Mouse (Mus musculus) liver, embryonic 12.5 days (tissue): ENCODE measurements at regions not wholly inside any gene's neighbourhood (a gene's known extent, or its start where the extent isn't known, plus 50 kb on each side); places are given as distances from the start of the nearest gene placed in this dataset.
A peak's percentile ranks its signal among the peaks of the same experiment; 100 is the strongest.

Experiments used
- ATAC-seq: fragments of 200-750 bp; cut with Nextera tagmentation; 2 replicates; pipeline ENCODE4 v1.8.0; 2017; ENCODE audit warnings: moderate number of reproducible peaks, mild to moderate bottlenecking, moderate library complexity
- H3K27ac ChIP-seq: fragments of 300-500 bp; sonication (generic); 2 replicates; pipeline ENCODE4 v1.5.1; 2016; ENCODE audit warnings: mild to moderate bottlenecking
- H3K27me3 ChIP-seq: fragments of 300-500 bp; sonication (generic); replicated peaks from 2 replicates; pipeline ENCODE4 v1.6.1; 2016; ENCODE audit warnings: mild to moderate bottlenecking, moderate library complexity
- H3K36me3 ChIP-seq: fragments of 300-500 bp; sonication (generic); 2 replicates; pipeline ENCODE4 v1.6.1; 2016; ENCODE audit warnings: mild to moderate bottlenecking, moderate library complexity
- H3K4me1 ChIP-seq: fragments of 300-500 bp; sonication (generic); 2 replicates; pipeline ENCODE4 v1.6.1; 2016
- H3K4me2 ChIP-seq: fragments of 300-500 bp; sonication (generic); 2 replicates; pipeline ENCODE4 v1.6.1; 2016; ENCODE audit warnings: mild to moderate bottlenecking, moderate library complexity
- H3K4me3 ChIP-seq: fragments of 300-500 bp; sonication (generic); 2 replicates; pipeline ENCODE4 v1.5.1; 2016; ENCODE audit warnings: mild to moderate bottlenecking, moderate library complexity
- H3K9ac ChIP-seq: fragments of 300-500 bp; sonication (generic); 2 replicates; pipeline ENCODE4 v1.6.1; 2016; ENCODE audit warnings: mild to moderate bottlenecking, moderate library complexity
- H3K9me3 ChIP-seq: fragments of 300-500 bp; sonication (generic); replicated peaks from 2 replicates; pipeline ENCODE4 v1.6.1; 2016; ENCODE audit warnings: mild to moderate bottlenecking, moderate library complexity
- WGBS: fragments of 180-500 bp; shearing (Covaris S2); methylation state at CpG from one replicate; pipeline ENCODE4 v1.1.7; 2016; ENCODE audit not compliant: insufficient replicate concordance; 5-methylcytosine and 5-hydroxymethylcytosine counted together

GRCm38 (mm10) chr2:46464913-46465312, 1347.7 kb upstream of the Zeb2 start:
- no peak overlapping the region for H3K4me2 ChIP-seq
- H3K27ac ChIP-seq: no peak overlapping the region
- no peak overlapping the region for H3K9ac ChIP-seq
- no peaks in the 10 kb centered on the region for H3K9me3 ChIP-seq
- no peak overlapping the region for H3K4me3 ChIP-seq
- no peaks in the 10 kb centered on the region for H3K36me3 ChIP-seq
- ATAC-seq: no peak
- H3K27me3 ChIP-seq: no peaks in the 10 kb centered on the region
- H3K4me1 ChIP-seq: no peaks in the 10 kb centered on the region
- 63% methylated on average over 1 of the region's 1 CpGs for WGBS

GRCm38 (mm10) chr2:46462670-46463069, 1345.5 kb upstream of the Zeb2 start:
- Histone ChIP-seq H3K36me3 (no peaks in the 10 kb centered on the region), H3K4me1 (no peaks in the 10 kb centered on the region), H3K4me3 (no peak overlapping the region), H3K9ac (no peak overlapping the region), H3K9me3 (no peaks in the 10 kb centered on the region), H3K27me3 (no peaks in the 10 kb centered on the region), H3K4me2 (no peak overlapping the region), H3K27ac (no peak overlapping the region)
- ATAC-seq: no peak
- 62% methylated on average over 2 of the region's 2 CpGs for WGBS

GRCm38 (mm10) chr2:46450698-46451097, 1333.5 kb upstream of the Zeb2 start:
- Histone ChIP-seq H3K27me3 (no peaks in the 10 kb centered on the region), H3K36me3 (no peaks in the 10 kb centered on the region), H3K4me2 (no peak overlapping the region), H3K4me3 (no peak overlapping the region), H3K9me3 (no peaks in the 10 kb centered on the region), H3K27ac (no peak overlapping the region), H3K9ac (no peak overlapping the region), H3K4me1 (no peaks in the 10 kb centered on the region)
- 63% methylated on average over 6 of the region's 6 CpGs for WGBS
- no peak for ATAC-seq

GRCm38 (mm10) chr2:46445306-46445705, 1328.1 kb upstream of the Zeb2 start:
- Histone ChIP-seq H3K27ac (no peak overlapping the region), H3K4me3 (no peak overlapping the region), H3K9me3 (no peaks in the 10 kb centered on the region), H3K4me1 (0 out of 2 replicates have a peak, but pooled peaks cover 4% of the 10 kb centered on the region), H3K9ac (no peak overlapping the region), H3K36me3 (no peaks in the 10 kb centered on the region), H3K4me2 (no peak overlapping the region), H3K27me3 (no peaks in the 10 kb centered on the region)
- ATAC-seq: no peak
- 46% methylated on average over 3 of the region's 3 CpGs for WGBS

GRCm38 (mm10) chr2:46443686-46444180, 1326.5 kb upstream of the Zeb2 start:
- H3K4me2 ChIP-seq: no peak overlapping the region
- no peak overlapping the region for H3K27ac ChIP-seq
- H3K4me3 ChIP-seq: no peak overlapping the region
- H3K9me3 ChIP-seq: no peaks in the 10 kb centered on the region
- H3K27me3 ChIP-seq: no peaks in the 10 kb centered on the region
- no peaks in the 10 kb centered on the region for H3K36me3 ChIP-seq
- ATAC-seq: no peak
- WGBS: 37% methylated on average over 5 of the region's 5 CpGs
- H3K9ac ChIP-seq: no peak overlapping the region
- 0 out of 2 replicates have a peak, but pooled peaks cover 4% of the 10 kb centered on the region for H3K4me1 ChIP-seq

GRCm38 (mm10) chr2:46443061-46443685, 1326.0 kb upstream of the Zeb2 start:
- H3K36me3 ChIP-seq: no peaks in the 10 kb centered on the region
- 28% methylated on average over 6 of the region's 6 CpGs for WGBS
- no peak overlapping the region for H3K27ac ChIP-seq

GRCm38 (mm10) chr2:46442576-46442975, 1325.4 kb upstream of the Zeb2 start:
- no peaks in the 10 kb centered on the region for H3K27me3 ChIP-seq
- no peak overlapping the region for H3K4me3 ChIP-seq
- H3K36me3 ChIP-seq: no peaks in the 10 kb centered on the region
- H3K9me3 ChIP-seq: no peaks in the 10 kb centered on the region
- H3K4me1 ChIP-seq: 0 out of 2 replicates have a peak, but pooled peaks cover 4% of the 10 kb centered on the region
- H3K9ac ChIP-seq: no peak overlapping the region
- ATAC-seq: no peak
- 61% methylated on average over 6 of the region's 6 CpGs for WGBS
- H3K4me2 ChIP-seq: no peak overlapping the region
- 0 out of 2 replicates have a peak overlapping the region, but pooled peaks have one; percentile 10 for H3K27ac ChIP-seq

More at GRCm38 (mm10) chr2:46443061-46443685, 1326.0 kb upstream of the Zeb2 start:
- ATAC-seq: no peak
- Histone ChIP-seq H3K4me3 (no peak overlapping the region), H3K4me1 (0 out of 2 replicates have a peak, but pooled peaks cover 4% of the 10 kb centered on the region), H3K9ac (no peak overlapping the region), H3K4me2 (no peak overlapping the region), H3K9me3 (no peaks in the 10 kb centered on the region), H3K27me3 (no peaks in the 10 kb centered on the region)

GRCm38 (mm10) chr2:46441927-46442326, 1324.7 kb upstream of the Zeb2 start:
- Histone ChIP-seq H3K36me3 (no peaks in the 10 kb centered on the region), H3K9me3 (no peaks in the 10 kb centered on the region), H3K4me3 (no peak overlapping the region), H3K27me3 (no peaks in the 10 kb centered on the region), H3K4me1 (0 out of 2 replicates have a peak, but pooled peaks cover 4% of the 10 kb centered on the region), H3K9ac (no peak overlapping the region), H3K4me2 (no peak overlapping the region), H3K27ac (no peak overlapping the region)
- 61% methylated on average over 8 of the region's 8 CpGs for WGBS
- ATAC-seq: no peak

GRCm38 (mm10) chr2:46441348-46441747, 1324.2 kb upstream of the Zeb2 start:
- H3K4me2 ChIP-seq: no peak overlapping the region
- no peak overlapping the region for H3K4me3 ChIP-seq
- WGBS: 71% methylated on average over 5 of the region's 5 CpGs
- H3K27ac ChIP-seq: no peak overlapping the region
- ATAC-seq: no peak
- H3K4me1 ChIP-seq: 0 out of 2 replicates have a peak, but pooled peaks cover 4% of the 10 kb centered on the region
- H3K9ac ChIP-seq: no peak overlapping the region
- H3K27me3 ChIP-seq: no peaks in the 10 kb centered on the region
- H3K36me3 ChIP-seq: no peaks in the 10 kb centered on the region
- no peaks in the 10 kb centered on the region for H3K9me3 ChIP-seq

- Histone ChIP-seq H3K27ac (no peak overlapping the region), H3K9me3 (no peaks in the 10 kb centered on the region), H3K36me3 (no peaks in the 10 kb centered on the region), H3K4me1 (0 out of 2 replicates have a peak, but pooled peaks cover 4% of the 10 kb centered on the region), H3K4me3 (no peak overlapping the region), H3K4me2 (no peak overlapping the region), H3K27me3 (no peaks in the 10 kb centered on the region), H3K9ac (no peak overlapping the region)
- ATAC-seq: no peak
- WGBS: 74% methylated on average over 2 of the region's 2 CpGs
Measured at GRCm38 (mm10) chr2:46440038-46440437, 1322.8 kb upstream of the Zeb2 start.

GRCm38 (mm10) chr2:46418281-46418680, 1301.1 kb upstream of the Zeb2 start:
- H3K4me2 ChIP-seq: no peak overlapping the region
- H3K27me3 ChIP-seq: no peaks in the 10 kb centered on the region
- H3K4me3 ChIP-seq: no peak overlapping the region
- H3K9me3 ChIP-seq: no peaks in the 10 kb centered on the region
- no peak for ATAC-seq
- H3K27ac ChIP-seq: no peak overlapping the region
- WGBS: 74% methylated on average over 1 of the region's 1 CpGs
- H3K4me1 ChIP-seq: no peaks in the 10 kb centered on the region
- no peaks in the 10 kb centered on the region for H3K36me3 ChIP-seq
- no peak overlapping the region for H3K9ac ChIP-seq

- H3K9me3 ChIP-seq: no peaks in the 10 kb centered on the region
- no peaks in the 10 kb centered on the region for H3K4me1 ChIP-seq
- H3K27me3 ChIP-seq: no peaks in the 10 kb centered on the region
- no peak overlapping the region for H3K4me3 ChIP-seq
- H3K9ac ChIP-seq: no peak overlapping the region
- ATAC-seq: no peak
- no peaks in the 10 kb centered on the region for H3K36me3 ChIP-seq
- WGBS: 65% methylated on average over 1 of the region's 1 CpGs
- H3K27ac ChIP-seq: no peak overlapping the region
- no peak overlapping the region for H3K4me2 ChIP-seq
Measured at GRCm38 (mm10) chr2:46402373-46403114, 1285.3 kb upstream of the Zeb2 start.
